Mouse (Mus musculus) spleen, postnatal 10 days (tissue): ENCODE measurements around the gene Lpcat4.
"Not testable (repeated sequence)": the region's sequence is repeated elsewhere in the genome, so short reads cannot be mapped to it uniquely, and the experiment has no call there.

ENCODE experiments used
- DNase-seq, 2 experiments: peaks; one replicate each; pipeline ENCODE4 v3.0.0; 2021 to 2022; ENCODE audit warnings: low spot score in 2 of 2

Lpcat4 gene

GRCm38 (mm10) chr2:112261748-112262653, 22.7 kb downstream of the Lpcat4 start, which contains the start of gene Nop10:
Nop10 (plus strand) TSS chr2:112261926.
- peak; percentile 65 to 80 for DNase-seq

GRCm38 (mm10) chr2:112262779-112263295, 23.6 kb downstream of the Lpcat4 start:
- no peak for DNase-seq

GRCm38 (mm10) chr2:112264364-112264763, 25.1 kb downstream of the Lpcat4 start:
- no peak for DNase-seq

- peak; percentile 93 to 96 for DNase-seq
Observed at GRCm38 (mm10) chr2:112265448-112266241, 26.4 kb downstream of the Lpcat4 start, which contains the start of gene Slc12a6. Slc12a6 (plus strand) TSS chr2:112265825.

- peak; percentile 71 to 83 for DNase-seq
Observed at GRCm38 (mm10) chr2:112266242-112266592, 26.9 kb downstream of the Lpcat4 start, which contains the start of gene Gm21985. Gm21985 (plus strand) TSS chr2:112266314.

GRCm38 (mm10) chr2:112266780-112267179, 27.5 kb downstream of the Lpcat4 start:
- peak; percentile 41 to 54 for DNase-seq

GRCm38 (mm10) chr2:112267547-112268269, 28.4 kb downstream of the Lpcat4 start:
- DNase-seq: no peak

- DNase-seq: no peak
Observed at GRCm38 (mm10) chr2:112270011-112270410, 30.7 kb downstream of the Lpcat4 start.

GRCm38 (mm10) chr2:112272909-112273308, 33.6 kb downstream of the Lpcat4 start:
- DNase-seq: no peak

- DNase-seq: no peak
Observed at GRCm38 (mm10) chr2:112273474-112273873, 34.2 kb downstream of the Lpcat4 start.

GRCm38 (mm10) chr2:112276870-112277269, 37.6 kb downstream of the Lpcat4 start:
- no peak for DNase-seq

- no peak for DNase-seq
Observed at GRCm38 (mm10) chr2:112282846-112283245, 43.6 kb downstream of the Lpcat4 start.

GRCm38 (mm10) chr2:112284363-112285030, 45.2 kb downstream of the Lpcat4 start:
- peak in 1 of 2 experiments; percentile 31 for DNase-seq

GRCm38 (mm10) chr2:112285031-112285390, 45.7 kb downstream of the Lpcat4 start:
- DNase-seq: no peak

- DNase-seq: not testable (repeated sequence)
Observed at GRCm38 (mm10) chr2:112286062-112286461, 46.8 kb downstream of the Lpcat4 start.

GRCm38 (mm10) chr2:112287059-112287458, 47.8 kb downstream of the Lpcat4 start:
- no peak for DNase-seq

GRCm38 (mm10) chr2:112289507-112289906, 50.2 kb downstream of the Lpcat4 start:
- DNase-seq: no peak

- no peak for DNase-seq
Observed at GRCm38 (mm10) chr2:112292823-112293222, 53.6 kb downstream of the Lpcat4 start.

- DNase-seq: no peak
Observed at GRCm38 (mm10) chr2:112296211-112296610, 56.9 kb downstream of the Lpcat4 start.
